8 mouse cellular contexts compared by ENCODE assay signal in the genomic region with DNA sequence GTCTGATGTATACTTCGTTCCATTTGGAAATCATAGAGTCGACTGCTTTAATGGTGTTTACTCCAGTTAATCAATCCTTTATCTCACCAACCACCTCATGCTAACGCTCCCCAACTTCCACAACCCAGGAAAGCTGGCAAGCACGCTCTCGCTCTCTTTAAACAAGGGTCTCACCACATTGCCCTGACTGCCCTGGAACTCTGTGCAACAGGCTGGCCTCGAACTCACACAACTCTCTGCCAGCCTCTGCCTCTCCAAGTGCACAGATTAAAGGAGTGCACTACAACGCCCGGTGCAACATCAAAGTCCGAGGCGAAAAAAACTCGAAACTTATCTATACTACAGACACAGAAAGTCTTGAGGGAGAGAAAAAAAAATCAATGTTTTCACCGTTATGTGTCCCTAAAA. TPM values are rescaled to one million over a fixed set of nuclear protein-coding genes. Genes with fewer than 3 reads are reported as not detected.
DNase-seq lines count a peak whose midpoint lies in the region; ATAC-seq and TF ChIP-seq lines count a peak whose summit lies in the region.

No protein-coding gene starts in this region.

- WGBS in spleen, adult 2 months, result 4% methylated on average over 12 of the region's 12 CpGs
- WGBS in midbrain, embryonic 13.5 days, result 6% methylated on average over 12 of the region's 12 CpGs

- peak; percentile 44 for ATAC-seq in erythroblast, adult 5-6 weeks (replicated peaks; ENCODE audit: low FRiP score, poor library complexity, severe bottlenecking)
- peak; percentile 29 for ATAC-seq in inflammation-experienced regulatory T-cells, adult 6 months
- peak; percentile 37 for ATAC-seq in midbrain, embryonic 13.5 days

- no peak for TF ChIP-seq POLR2A in spleen, adult 2 months (IDR thresholded peaks at IDR 0.05; ENCODE audit: low read depth, low read length)

- H3K4me1 ChIP-seq in spleen, adult 2 months (ENCODE audit: control insufficient read depth, insufficient read depth, insufficient read length), result peaks cover 5% of the 10 kb centered on the region; the same call in 1 of the 2 replicates
- peaks cover 45% of the 10 kb centered on the region for H3K4me1 ChIP-seq in midbrain, embryonic 13.5 days (replicated peaks)

- H3K27me3 ChIP-seq in spleen, adult 2 months (ENCODE audit: control insufficient read depth, insufficient read depth, low read length), result no peaks in the 10 kb centered on the region
- 0 out of 2 replicates have a peak, but pooled peaks cover 2% of the 10 kb centered on the region for H3K27me3 ChIP-seq in midbrain, embryonic 13.5 days

- DNase-seq in spleen, adult 2 months (ENCODE audit: low read depth in 1 of 2, low spot score in 2 of 2), result no peak
- no peak for DNase-seq in spleen, adult 12 weeks (ENCODE audit: low spot score)
- no peak for DNase-seq in thymus, postnatal 14 days
- DNase-seq in cerebellum, adult 11 months, result no peak
- DNase-seq in gastrocnemius, postnatal 10 days, result no peak

- H3K4me3 ChIP-seq in spleen, adult 2 months (ENCODE audit: extremely low read depth, insufficient read depth, insufficient read length), result peak overlapping the region; percentile 95
- H3K4me3 ChIP-seq in midbrain, embryonic 13.5 days (replicated peaks), result peak overlapping the region; percentile 61

- no peaks in the 10 kb centered on the region for H3K9me3 ChIP-seq in midbrain, embryonic 13.5 days

- TF ChIP-seq CTCF in spleen, adult 2 months (IDR thresholded peaks at IDR 0.05; ENCODE audit: extremely low read depth, insufficient read depth, insufficient read length, insufficient replicate concordance), result no peak

- H3K27ac ChIP-seq in spleen, adult 2 months (ENCODE audit: insufficient read depth, low read length), result peak overlapping the region; percentile 96
- H3K27ac ChIP-seq in midbrain, embryonic 13.5 days, result peak overlapping the region; percentile 94

- H3K4me2 ChIP-seq in midbrain, embryonic 13.5 days (replicated peaks), result peak overlapping the region; percentile 78

- H3K9ac ChIP-seq in midbrain, embryonic 13.5 days (replicated peaks), result peak overlapping the region; percentile 78

- peaks cover 2% of the 10 kb centered on the region; the same call in 1 of the 2 replicates for H3K36me3 ChIP-seq in spleen, adult 2 months (ENCODE audit: control insufficient read depth, insufficient read depth, low read length)
- peaks cover 17% of the 10 kb centered on the region for H3K36me3 ChIP-seq in midbrain, embryonic 13.5 days

RNA-seq across cellular contexts. Expression of gene Gm28048, which starts 0.3 kb away (rescaled TPM):
- polyA plus RNA-seq in spleen, adult 2 months (2012; rRNA removed), result 0.05 TPM in 1 of 2 replicates, not detected in the other
- 11.7 and 25.6 TPM in 2 replicates for total RNA-seq in erythroblast, adult 5-6 weeks (2015; ENCODE audit: low replicate concordance)
- 9.3 and 14.2 TPM in 2 replicates for total RNA-seq in erythroblast, adult 5-6 weeks (2017; ENCODE audit: low replicate concordance)
- 10 to 100 TPM; 32.2 to 37.8 (median 34.9) TPM for polyA plus RNA-seq in inflammation-experienced regulatory T-cells, adult 6 months (2017; shearing (Covaris generic))
- 2.7 and 4.4 TPM in 2 replicates for polyA plus RNA-seq in midbrain, embryonic 13.5 days (2015; fragmentation: Nextera tagmentation; extraction: Ambion mirVana)
- 1 to 10 TPM; 3.9 to 5.9 TPM for total RNA-seq in gastrocnemius, postnatal 10 days (2021)

RNA-seq across cellular contexts. Expression of gene Commd1, which starts 0.6 kb away (rescaled TPM):
- polyA plus RNA-seq in spleen, adult 2 months (2012; rRNA removed), result 4.2 and 5.4 TPM in 2 replicates
- total RNA-seq in erythroblast, adult 5-6 weeks (2015; ENCODE audit: low replicate concordance), result 11.3 and 30.9 TPM in 2 replicates
- 26.3 and 36.5 TPM in 2 replicates for total RNA-seq in erythroblast, adult 5-6 weeks (2017; ENCODE audit: low replicate concordance)
- polyA plus RNA-seq in inflammation-experienced regulatory T-cells, adult 6 months (2017; shearing (Covaris generic)), result 100 to 1,000 TPM in 1 of 3 experiments, 10 to 100 TPM in 2; 72.3 to 139 (median 76.1) TPM
- polyA plus RNA-seq in midbrain, embryonic 13.5 days (2015; fragmentation: Nextera tagmentation; extraction: Ambion mirVana), result 307 and 311 TPM in 2 replicates
- 100 to 1,000 TPM; 140 to 151 TPM for total RNA-seq in gastrocnemius, postnatal 10 days (2021)

RNA-seq across cellular contexts. Expression of gene Cct4, which starts 8.8 kb away (rescaled TPM):
- polyA plus RNA-seq in spleen, adult 2 months (2012; rRNA removed), result 155 and 159 TPM in 2 replicates
- total RNA-seq in erythroblast, adult 5-6 weeks (2015; ENCODE audit: low replicate concordance), result 66.0 and 82.0 TPM in 2 replicates
- total RNA-seq in erythroblast, adult 5-6 weeks (2017; ENCODE audit: low replicate concordance), result 46.6 and 49.6 TPM in 2 replicates
- 100 to 1,000 TPM; 197 to 230 (median 201) TPM for polyA plus RNA-seq in inflammation-experienced regulatory T-cells, adult 6 months (2017; shearing (Covaris generic))
- polyA plus RNA-seq in midbrain, embryonic 13.5 days (2015; fragmentation: Nextera tagmentation; extraction: Ambion mirVana), result 315 and 322 TPM in 2 replicates
- 100 to 1,000 TPM; 118 to 122 TPM for total RNA-seq in gastrocnemius, postnatal 10 days (2021)

RNA-seq across cellular contexts. Expression of gene Zrsr1, which starts 9.7 kb away (rescaled TPM):
- polyA plus RNA-seq in spleen, adult 2 months (2012; rRNA removed), result 4.8 and 5.4 TPM in 2 replicates
- 103 and 104 TPM in 2 replicates for total RNA-seq in erythroblast, adult 5-6 weeks (2015; ENCODE audit: low replicate concordance)
- 198 and 259 TPM in 2 replicates for total RNA-seq in erythroblast, adult 5-6 weeks (2017; ENCODE audit: low replicate concordance)
- 10 to 100 TPM in 1 of 3 experiments, 1 to 10 TPM in 2; 6.2 to 11.1 (median 8.8) TPM for polyA plus RNA-seq in inflammation-experienced regulatory T-cells, adult 6 months (2017; shearing (Covaris generic))
- 5.8 and 6.7 TPM in 2 replicates for polyA plus RNA-seq in midbrain, embryonic 13.5 days (2015; fragmentation: Nextera tagmentation; extraction: Ambion mirVana)
- 10 to 100 TPM in 1 of 2 experiments, 1 to 10 TPM in 1; 9.7 to 11.4 TPM for total RNA-seq in gastrocnemius, postnatal 10 days (2021)

RNA-seq across cellular contexts. Expression of gene Fam161a, which starts 25.8 kb away (rescaled TPM):
- polyA plus RNA-seq in spleen, adult 2 months (2012; rRNA removed), result 0.20 and 0.41 TPM in 2 replicates
- total RNA-seq in erythroblast, adult 5-6 weeks (2015; ENCODE audit: low replicate concordance), result 2.3 TPM in 1 of 2 replicates, not detected in the other
- total RNA-seq in erythroblast, adult 5-6 weeks (2017; ENCODE audit: low replicate concordance), result 2.4 and 9.3 TPM in 2 replicates
- 1 to 10 TPM; 2.0 to 6.1 (median 2.8) TPM for polyA plus RNA-seq in inflammation-experienced regulatory T-cells, adult 6 months (2017; shearing (Covaris generic))
- 4.8 and 5.0 TPM in 2 replicates for polyA plus RNA-seq in midbrain, embryonic 13.5 days (2015; fragmentation: Nextera tagmentation; extraction: Ambion mirVana)
- 1 to 10 TPM; 2.7 to 3.3 TPM for total RNA-seq in gastrocnemius, postnatal 10 days (2021)

Comparison
In these comparisons a context has a peak if more than half of its experiments do, and no peak if none do; other contexts are left out.
1. RNA of gene Commd1, which starts 0.6 kb away (polyA plus RNA-seq): 307 to 311 TPM in midbrain, embryonic 13.5 days and 72.3 to 139 TPM in inflammation-experienced regulatory T-cells, adult 6 months; 4.2 to 5.4 TPM in spleen, adult 2 months; every median in the first group is over 10 times any median in the second.
2. Peak in every context shown above with its lines, with median percentiles within 50 percentile points of each other: ATAC-seq.